Mouse (Mus musculus): ENCODE results near the gene Gramd1b. TPM values are rescaled to one million over a fixed set of nuclear protein-coding genes. Genes with fewer than 3 reads are reported as not detected.
A peak's percentile ranks its signal among the peaks of the same experiment; 100 is the strongest.

Gramd1b gene
- polyA plus RNA-seq, 1 experiment from 2014 or later = 13.5 TPM

DNA sequence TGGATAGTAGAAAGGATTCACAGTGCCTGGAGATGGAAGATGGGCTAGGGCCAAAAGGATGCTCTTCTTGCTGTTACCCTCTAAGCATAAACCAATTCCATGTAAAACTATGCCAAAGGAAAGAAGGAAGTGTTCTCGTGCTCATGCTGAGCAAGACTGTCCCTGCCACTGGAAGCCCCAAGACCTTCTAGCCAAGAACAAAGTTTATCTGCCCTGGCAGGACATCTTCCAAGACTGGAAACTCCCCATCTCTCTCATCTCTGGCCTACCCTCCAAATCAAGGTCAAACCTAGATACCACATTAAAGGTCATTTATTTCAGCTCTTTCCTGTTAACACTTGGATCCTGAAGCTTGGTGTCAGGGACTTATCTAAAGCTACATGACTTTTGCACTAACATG lies 236.3 kb downstream of the Gramd1b start:
- WGBS = 89% methylated on average over 1 of the region's 1 CpGs

DNA sequence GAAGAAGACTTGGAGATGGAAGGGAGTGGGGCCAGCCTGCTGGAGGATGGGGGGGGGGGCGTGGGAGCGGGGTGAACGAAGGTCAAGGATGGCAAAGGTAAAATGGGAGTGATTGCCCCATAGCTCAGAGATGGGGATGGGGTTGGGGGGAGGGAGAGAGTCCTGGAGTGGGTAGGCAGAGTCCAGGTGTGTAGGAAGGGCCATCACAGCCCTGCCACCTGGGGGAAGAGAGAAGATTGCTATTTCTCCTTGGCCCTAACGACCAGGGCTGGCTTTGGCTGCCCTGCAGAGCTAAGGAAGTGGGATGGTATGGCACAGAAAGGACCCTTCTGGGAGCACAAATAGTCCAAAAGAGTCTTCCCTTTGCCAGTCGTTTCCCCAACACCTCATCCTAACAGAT lies 237.0 kb downstream of the Gramd1b start:
- no peak overlapping the region for H3K9ac ChIP-seq
- no peak overlapping the region for H3K4me2 ChIP-seq
- peaks cover 86% of the 10 kb centered on the region for H3K36me3 ChIP-seq
- no peaks in the 10 kb centered on the region for H3K27me3 ChIP-seq
- no peaks in the 10 kb centered on the region for H3K9me3 ChIP-seq
- H3K4me1 ChIP-seq (replicated peaks) = no peaks in the 10 kb centered on the region
- WGBS = 94% methylated on average over 5 of the region's 5 CpGs
- no peak overlapping the region for H3K27ac ChIP-seq
- 0 out of 2 replicates have a peak, but pooled peaks have one; percentile 15 for ATAC-seq (ENCODE audit: low FRiP score)
- no peak overlapping the region for H3K4me3 ChIP-seq

More for the DNA sequence above, 236.3 kb downstream of the Gramd1b start:
- no peak overlapping the region for H3K27ac ChIP-seq
- H3K4me3 ChIP-seq = no peak overlapping the region
- H3K36me3 ChIP-seq = peaks cover 86% of the 10 kb centered on the region
- no peak for ATAC-seq (ENCODE audit: low FRiP score)
- H3K4me2 ChIP-seq = no peak overlapping the region
- no peaks in the 10 kb centered on the region for H3K9me3 ChIP-seq
- H3K4me1 ChIP-seq (replicated peaks) = no peaks in the 10 kb centered on the region
- no peak overlapping the region for H3K9ac ChIP-seq
- H3K27me3 ChIP-seq = no peaks in the 10 kb centered on the region

DNA sequence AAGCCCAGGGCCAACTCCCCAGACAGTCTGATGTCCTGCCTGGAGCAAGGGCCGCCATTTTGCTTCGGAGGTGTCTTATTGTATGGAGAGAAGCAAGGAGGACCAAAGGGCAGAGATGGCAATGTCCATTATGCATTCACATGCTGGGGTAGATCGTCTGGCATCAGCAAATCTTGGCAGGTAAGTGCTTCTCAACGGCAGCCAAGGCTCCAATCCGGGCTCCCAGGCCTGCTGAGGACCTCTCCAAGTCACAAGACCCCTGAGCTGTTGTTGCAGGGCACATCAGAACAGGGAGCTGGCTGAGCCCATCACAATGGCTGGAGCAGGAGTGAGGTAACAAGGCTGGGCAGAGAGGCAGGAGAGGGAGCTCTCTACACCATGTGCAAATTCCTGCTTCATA lies 237.4 kb downstream of the Gramd1b start:
- 87% methylated on average over 5 of the region's 5 CpGs for WGBS
- Histone ChIP-seq H3K4me1 (replicated peaks) (no peaks in the 10 kb centered on the region), H3K4me3 (no peak overlapping the region), H3K27ac (no peak overlapping the region), H3K9me3 (no peaks in the 10 kb centered on the region), H3K27me3 (no peaks in the 10 kb centered on the region), H3K4me2 (no peak overlapping the region), H3K9ac (no peak overlapping the region), H3K36me3 (peaks cover 86% of the 10 kb centered on the region)
- 0 out of 2 replicates have a peak, but pooled peaks have one; percentile 12 for ATAC-seq (ENCODE audit: low FRiP score)

DNA sequence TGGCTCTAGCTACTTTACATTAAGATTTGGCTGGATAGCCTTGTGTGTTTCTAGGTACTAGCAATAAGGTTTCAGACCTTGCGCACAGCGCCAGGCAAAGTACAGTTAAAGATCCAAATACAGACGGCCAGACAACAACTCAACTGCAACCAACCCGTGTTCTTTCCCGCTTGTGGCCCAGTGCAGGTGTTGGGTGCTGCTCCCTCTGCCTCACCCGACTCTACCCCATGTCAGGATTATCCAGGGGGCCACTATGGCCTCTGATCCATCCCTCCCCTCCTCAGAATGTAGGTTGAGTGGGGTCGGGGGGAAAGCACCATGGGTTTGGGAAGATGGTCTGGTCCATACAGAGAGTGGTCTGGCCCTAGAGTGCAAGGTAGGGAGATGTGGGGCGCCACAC lies 237.9 kb downstream of the Gramd1b start:
- Histone ChIP-seq H3K36me3 (peaks cover 86% of the 10 kb centered on the region), H3K27ac (no peak overlapping the region), H3K4me2 (no peak overlapping the region), H3K9ac (no peak overlapping the region), H3K4me3 (no peak overlapping the region), H3K27me3 (no peaks in the 10 kb centered on the region), H3K9me3 (no peaks in the 10 kb centered on the region), H3K4me1 (replicated peaks) (no peaks in the 10 kb centered on the region)
- 96% methylated on average over 8 of the region's 8 CpGs for WGBS
- ATAC-seq (ENCODE audit: low FRiP score) = no peak

DNA sequence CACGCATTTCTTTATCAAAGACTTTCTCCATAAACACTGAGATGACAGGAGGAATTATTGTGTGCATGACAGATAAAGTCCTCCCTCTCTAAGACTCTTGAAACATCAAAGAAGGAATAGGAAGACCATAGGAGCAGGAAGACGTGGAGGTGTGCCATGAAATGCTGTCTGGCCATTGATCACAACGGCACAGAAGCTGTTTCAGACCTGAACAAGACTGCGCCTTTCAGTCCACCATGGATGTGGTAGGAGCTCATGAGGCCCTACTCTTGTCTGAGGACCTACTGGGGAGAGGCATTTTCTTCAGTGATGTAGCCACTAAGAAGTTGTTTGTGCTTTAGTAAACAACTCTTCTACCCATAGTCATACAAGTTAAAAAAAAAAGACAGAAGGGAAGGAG lies 238.7 kb downstream of the Gramd1b start:
- Histone ChIP-seq H3K9me3 (no peaks in the 10 kb centered on the region), H3K27ac (no peak overlapping the region), H3K36me3 (peaks cover 82% of the 10 kb centered on the region), H3K4me1 (replicated peaks) (no peaks in the 10 kb centered on the region), H3K4me3 (no peak overlapping the region), H3K27me3 (no peaks in the 10 kb centered on the region), H3K4me2 (no peak overlapping the region), H3K9ac (no peak overlapping the region)
- WGBS = 92% methylated on average over 4 of the region's 4 CpGs
- ATAC-seq (ENCODE audit: low FRiP score) = no peak

DNA sequence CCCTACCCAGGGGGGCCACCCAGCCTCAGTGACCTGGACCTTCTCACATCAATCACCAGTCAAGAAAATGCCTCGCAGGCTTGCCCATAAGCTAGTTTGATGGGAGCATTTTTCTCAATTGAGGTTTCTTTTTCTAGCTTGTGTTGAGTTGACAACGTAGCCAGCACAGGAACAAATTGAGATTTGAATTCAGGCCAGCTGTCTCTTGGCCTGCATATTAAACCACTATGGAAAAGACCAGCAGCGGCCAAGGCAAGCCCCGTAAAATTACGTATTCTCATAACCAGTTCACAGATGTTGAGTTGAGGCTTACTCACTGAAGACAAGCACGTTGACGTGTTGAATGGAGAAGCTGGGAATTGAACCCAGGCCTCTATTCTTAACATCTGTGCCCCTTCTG lies 248.2 kb downstream of the Gramd1b start:
- Histone ChIP-seq H3K36me3 (peaks cover 76% of the 10 kb centered on the region), H3K9ac (no peak overlapping the region), H3K27me3 (no peaks in the 10 kb centered on the region), H3K9me3 (no peaks in the 10 kb centered on the region), H3K4me2 (no peak overlapping the region), H3K4me3 (no peak overlapping the region), H3K27ac (no peak overlapping the region), H3K4me1 (replicated peaks) (no peaks in the 10 kb centered on the region)
- WGBS = 85% methylated on average over 7 of the region's 7 CpGs
- no peak for ATAC-seq (ENCODE audit: low FRiP score)

DNA sequence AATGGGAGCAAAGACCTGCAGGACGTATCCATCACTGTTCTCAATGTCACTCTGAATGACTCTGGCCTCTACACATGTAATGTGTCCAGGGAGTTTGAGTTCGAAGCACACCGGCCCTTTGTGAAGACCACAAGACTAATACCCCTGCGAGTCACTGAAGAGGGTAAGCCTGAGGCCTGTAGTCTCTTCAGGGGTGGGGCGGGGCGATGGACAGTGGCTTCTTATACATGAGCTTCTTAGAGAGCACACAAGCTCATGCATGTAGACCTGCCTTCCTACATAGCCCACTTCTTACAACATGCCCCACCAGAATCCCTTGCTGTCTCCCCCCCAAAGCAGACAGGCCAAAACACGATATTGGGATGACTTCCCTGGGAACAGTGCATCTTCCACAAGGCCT lies 251.7 kb downstream of the Gramd1b start:
- Histone ChIP-seq H3K27me3 (no peaks in the 10 kb centered on the region), H3K9me3 (no peaks in the 10 kb centered on the region), H3K36me3 (peaks cover 79% of the 10 kb centered on the region), H3K4me2 (no peak overlapping the region), H3K27ac (no peak overlapping the region), H3K4me1 (replicated peaks) (no peaks in the 10 kb centered on the region), H3K9ac (no peak overlapping the region), H3K4me3 (no peak overlapping the region)
- ATAC-seq (ENCODE audit: low FRiP score) = no peak
- 92% methylated on average over 7 of the region's 7 CpGs for WGBS

DNA sequence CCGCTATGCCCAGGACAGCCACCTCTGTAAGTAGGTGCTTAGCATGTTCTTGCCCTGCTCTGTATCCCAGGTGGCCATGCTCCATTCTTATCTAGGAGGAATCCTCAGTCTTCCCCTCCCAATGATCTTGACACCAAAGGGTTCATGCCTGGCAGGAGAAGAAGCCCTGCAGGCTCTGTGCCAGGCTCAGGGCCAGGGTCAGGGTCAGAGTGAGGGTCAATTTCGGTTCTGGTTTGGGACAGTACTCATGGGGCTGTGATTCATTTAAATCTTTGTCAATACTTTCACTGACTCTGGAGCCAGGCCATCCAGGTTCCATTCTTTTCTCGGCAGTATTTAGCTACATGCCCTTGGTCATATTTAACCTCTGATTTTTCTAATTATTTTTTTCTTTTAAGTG lies 253.5 kb downstream of the Gramd1b start:
- Histone ChIP-seq H3K9ac (no peak overlapping the region), H3K27ac (no peak overlapping the region), H3K36me3 (peaks cover 64% of the 10 kb centered on the region), H3K27me3 (no peaks in the 10 kb centered on the region), H3K9me3 (no peaks in the 10 kb centered on the region), H3K4me2 (no peak overlapping the region), H3K4me3 (no peak overlapping the region), H3K4me1 (replicated peaks) (peaks cover 12% of the 10 kb centered on the region)
- ATAC-seq (ENCODE audit: low FRiP score) = no peak
- WGBS = 89% methylated on average over 3 of the region's 3 CpGs

DNA sequence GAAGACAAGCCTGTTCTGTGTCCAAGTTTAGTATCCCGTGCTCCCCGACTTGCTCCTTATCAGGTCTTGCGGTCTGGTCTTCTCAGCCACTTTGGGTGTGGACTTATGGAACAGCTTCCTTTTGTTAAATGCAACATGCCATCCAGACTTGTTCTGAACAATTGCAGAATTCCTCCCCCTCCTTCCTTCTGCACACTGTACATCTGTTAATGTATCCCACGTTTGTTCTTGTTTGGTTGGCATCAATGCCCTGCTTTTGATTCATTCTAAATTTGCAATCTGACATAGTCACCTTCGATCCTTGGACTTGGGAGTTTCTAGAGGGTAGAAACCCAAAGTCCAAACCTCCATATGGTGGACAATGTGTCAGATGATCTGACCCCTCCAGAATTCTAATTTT lies 255.3 kb downstream of the Gramd1b start:
- Histone ChIP-seq H3K27me3 (no peaks in the 10 kb centered on the region), H3K4me2 (no peak overlapping the region), H3K9ac (no peak overlapping the region), H3K27ac (no peak overlapping the region), H3K9me3 (no peaks in the 10 kb centered on the region), H3K4me1 (replicated peaks) (peaks cover 30% of the 10 kb centered on the region), H3K4me3 (no peak overlapping the region), H3K36me3 (peaks cover 47% of the 10 kb centered on the region)
- ATAC-seq (ENCODE audit: low FRiP score) = no peak
- 91% methylated on average over 5 of the region's 5 CpGs for WGBS

DNA sequence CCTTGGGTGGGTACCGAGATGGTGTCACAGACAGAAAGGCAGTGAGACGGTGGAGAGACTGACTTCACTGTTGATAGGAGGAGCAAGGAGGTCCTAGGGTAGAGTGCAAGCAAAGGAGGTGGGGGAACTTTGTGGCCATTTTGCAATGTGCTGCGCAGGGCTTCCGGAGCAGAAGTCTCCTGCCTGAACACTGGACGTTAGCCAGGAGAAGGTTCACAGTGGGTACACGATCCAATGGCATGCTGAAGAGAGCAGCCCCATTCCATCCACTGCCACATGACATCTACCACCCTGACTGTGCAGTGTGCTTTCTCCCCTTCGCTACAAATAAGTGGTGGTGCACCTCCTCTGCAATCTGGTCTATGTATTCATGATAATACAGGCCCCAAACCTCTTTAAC lies 258.4 kb downstream of the Gramd1b start:
- Histone ChIP-seq H3K4me3 (peak overlapping the region; percentile 68; the same call in 1 of the 2 replicates), H3K4me1 (replicated peaks) (peaks cover 47% of the 10 kb centered on the region), H3K27me3 (no peaks in the 10 kb centered on the region), H3K9ac (0 out of 2 replicates have a peak overlapping the region, but pooled peaks have one; percentile 5), H3K27ac (no peak overlapping the region), H3K4me2 (peak overlapping the region; percentile 68), H3K36me3 (peaks cover 19% of the 10 kb centered on the region), H3K9me3 (no peaks in the 10 kb centered on the region)
- no peak for ATAC-seq (ENCODE audit: low FRiP score)
- 79% methylated on average over 7 of the region's 7 CpGs for WGBS

DNA sequence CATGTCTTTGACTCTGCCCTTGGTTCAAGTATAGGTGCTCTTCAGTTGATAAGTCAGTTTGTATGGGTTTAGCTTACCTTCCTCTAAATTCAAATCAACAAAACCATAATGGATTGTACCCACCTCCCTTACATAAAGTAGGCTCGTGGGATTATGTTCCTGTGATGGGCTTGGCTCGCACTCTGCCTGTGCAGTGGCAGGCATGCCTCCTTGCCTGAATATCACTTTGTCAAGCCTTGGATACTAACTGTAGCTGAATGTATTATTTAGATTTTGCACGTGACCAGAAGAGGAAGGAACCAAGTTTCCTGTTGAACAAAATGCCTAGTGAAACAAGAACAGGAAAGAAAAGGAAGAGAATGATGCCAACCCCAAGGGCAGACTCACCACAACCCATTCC lies 260.1 kb downstream of the Gramd1b start:
- Histone ChIP-seq H3K27ac (no peak overlapping the region), H3K27me3 (no peaks in the 10 kb centered on the region), H3K9me3 (no peaks in the 10 kb centered on the region), H3K9ac (peak overlapping the region; percentile 85), H3K4me1 (replicated peaks) (peaks cover 51% of the 10 kb centered on the region), H3K4me2 (peak overlapping the region; percentile 68), H3K4me3 (peak overlapping the region; percentile 68), H3K36me3 (0 out of 2 replicates have a peak, but pooled peaks cover 4% of the 10 kb centered on the region)
- 56% methylated on average over 3 of the region's 3 CpGs for WGBS
- ATAC-seq (ENCODE audit: low FRiP score) = no peak

DNA sequence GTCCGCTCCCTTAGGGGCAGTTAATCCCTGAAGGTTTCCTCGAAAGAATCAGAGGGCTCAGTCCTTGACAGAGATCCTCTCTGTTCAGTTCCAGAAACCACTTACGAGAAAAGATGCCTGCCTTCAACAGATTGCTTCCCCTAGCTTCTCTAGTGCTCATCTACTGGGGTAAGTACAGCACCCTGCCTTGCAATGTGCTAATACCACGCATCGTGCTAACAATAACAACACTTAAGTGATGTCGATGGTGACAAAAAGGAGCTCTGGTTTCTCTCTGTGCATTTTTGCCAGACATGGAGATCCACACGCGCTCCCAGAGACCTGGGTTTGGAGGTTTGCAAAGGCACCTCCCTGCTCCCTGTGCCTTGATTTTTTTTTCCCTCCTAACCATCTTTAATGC lies 261.3 kb downstream of the Gramd1b start:
- peak overlapping the region; percentile 85 for H3K9ac ChIP-seq
- peaks cover 51% of the 10 kb centered on the region for H3K4me1 ChIP-seq (replicated peaks)
- H3K36me3 ChIP-seq = no peaks in the 10 kb centered on the region
- H3K27me3 ChIP-seq = no peaks in the 10 kb centered on the region
- ATAC-seq (ENCODE audit: low FRiP score) = peak; percentile 3; the same call in 1 of the 2 replicates
- H3K4me2 ChIP-seq = peak overlapping the region; percentile 68
- peak overlapping the region; percentile 88 for H3K27ac ChIP-seq
- 21% methylated on average over 8 of the region's 8 CpGs for WGBS
- no peaks in the 10 kb centered on the region for H3K9me3 ChIP-seq
- H3K4me3 ChIP-seq = peak overlapping the region; percentile 68

DNA sequence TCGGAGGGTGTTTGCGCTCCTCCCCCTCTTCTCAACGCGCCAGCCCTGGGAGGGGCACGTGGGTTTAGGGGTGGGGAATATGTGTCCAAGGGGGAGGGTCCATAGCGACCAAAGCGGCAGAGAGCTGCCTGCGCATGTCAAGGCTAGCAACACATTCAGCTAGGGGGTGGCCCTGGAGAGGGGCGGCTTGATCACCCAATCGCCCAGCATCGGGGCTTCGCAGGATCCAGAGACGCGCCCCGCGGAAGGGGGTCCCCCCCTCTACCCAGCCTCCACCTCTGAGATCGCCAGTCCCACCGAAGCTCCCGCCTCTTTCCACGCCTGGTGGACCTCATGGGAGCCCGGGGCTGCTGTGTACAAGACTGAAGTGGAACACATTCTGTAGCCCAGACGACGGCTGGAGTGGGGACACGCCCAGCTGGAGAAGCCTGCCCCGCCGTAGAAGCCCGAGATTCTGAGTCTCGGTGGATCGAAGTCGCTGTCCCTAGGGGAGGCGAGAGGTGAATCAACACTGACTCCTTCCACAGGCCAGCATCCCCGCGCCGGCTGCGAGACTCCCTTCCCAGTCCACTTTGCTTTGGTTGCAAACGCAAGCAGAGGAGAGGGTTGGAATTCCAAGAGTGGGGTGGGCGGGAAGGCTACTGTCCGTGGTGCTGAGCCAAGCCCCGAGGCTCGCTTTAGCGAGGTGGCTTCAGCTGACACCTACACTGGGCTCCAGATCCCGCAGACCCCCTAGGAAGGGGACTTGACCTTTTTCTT lies 261.9 kb downstream of the Gramd1b start, which contains the start of gene Scn3b:
Gene Scn3b, plus strand, starts transcription at position 115 of the 759 bp plus-strand sequence.
- peaks cover 51% of the 10 kb centered on the region for H3K4me1 ChIP-seq (replicated peaks)
- H3K27ac ChIP-seq = peak within 1 kb of the TSS; percentile 88
- under 1% methylated on average over 42 of the region's 42 CpGs for WGBS

More for the DNA sequence above, 261.9 kb downstream of the Gramd1b start, which contains the start of gene Scn3b:
- Histone ChIP-seq H3K4me3 (peak within 1 kb of the TSS; percentile 68), H3K9ac (peak within 1 kb of the TSS; percentile 85), H3K9me3 (no peaks in the 10 kb centered on the region), H3K36me3 (no peaks in the 10 kb centered on the region), H3K4me2 (peak within 1 kb of the TSS; percentile 68), H3K27me3 (no peaks in the 10 kb centered on the region)
- peak; percentile 97 for ATAC-seq (ENCODE audit: low FRiP score)

All from hindbrain, embryonic 13.5 days (tissue).